Mouse (Mus musculus) A20 (cell line): Measurements from ENCODE around the gene Kif16b.
"Not testable (repeated sequence)": the region's sequence is repeated elsewhere in the genome, so short reads cannot be mapped to it uniquely, and the experiment has no call there.

Source experiments
- DNase-seq: peaks from one replicate; pipeline ENCODE4 v3.0.0-alpha.2; 2011; ENCODE audit warnings: low read depth, low spot score

Kif16b gene

GRCm38 (mm10) chr2:142590284-142590724 lies 311.0 kb downstream of the Kif16b start:
- no peak for DNase-seq

DNA sequence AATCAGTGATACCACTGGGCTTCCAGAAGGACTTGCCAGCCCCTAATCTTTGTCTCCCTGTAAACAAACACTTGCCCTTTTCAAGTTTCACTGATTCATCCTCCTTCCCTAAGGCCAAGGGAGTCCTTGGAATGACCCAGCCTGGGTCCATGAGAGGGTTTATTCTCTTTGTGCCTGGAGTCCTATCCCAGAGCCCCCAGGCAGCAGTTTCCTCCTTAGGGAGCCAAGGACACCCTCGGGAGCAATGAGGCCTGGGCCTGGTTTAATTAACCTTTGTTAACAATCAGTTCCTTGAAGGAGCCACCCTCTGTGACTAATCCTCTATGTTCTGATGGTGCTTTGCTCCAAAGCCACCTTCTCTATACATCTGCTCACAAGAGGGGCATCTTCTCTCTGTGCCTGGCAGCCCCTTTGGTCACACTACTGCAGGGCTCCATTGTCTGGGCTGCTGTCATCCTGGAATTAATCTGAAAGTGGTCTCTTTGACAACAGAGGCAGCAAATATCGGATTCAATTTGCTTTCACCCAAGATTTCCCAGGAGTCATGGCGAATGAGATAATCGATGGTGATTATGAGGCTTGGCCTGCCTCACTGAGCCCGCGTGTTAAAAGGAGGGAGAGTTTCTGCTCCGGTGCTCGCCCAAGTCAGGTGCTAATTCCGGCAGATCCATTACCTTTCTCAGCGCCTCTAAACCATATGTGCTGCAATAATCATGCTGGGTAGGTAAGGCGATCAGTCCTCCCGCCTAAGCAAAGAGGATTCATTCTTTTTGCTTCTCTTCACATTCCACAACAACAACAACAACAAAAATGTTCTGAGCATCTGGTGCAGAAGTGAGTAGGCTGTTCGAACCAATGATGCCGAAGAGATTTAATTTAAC lies 311.7 kb downstream of the Kif16b start:
- DNase-seq: no peak

DNA sequence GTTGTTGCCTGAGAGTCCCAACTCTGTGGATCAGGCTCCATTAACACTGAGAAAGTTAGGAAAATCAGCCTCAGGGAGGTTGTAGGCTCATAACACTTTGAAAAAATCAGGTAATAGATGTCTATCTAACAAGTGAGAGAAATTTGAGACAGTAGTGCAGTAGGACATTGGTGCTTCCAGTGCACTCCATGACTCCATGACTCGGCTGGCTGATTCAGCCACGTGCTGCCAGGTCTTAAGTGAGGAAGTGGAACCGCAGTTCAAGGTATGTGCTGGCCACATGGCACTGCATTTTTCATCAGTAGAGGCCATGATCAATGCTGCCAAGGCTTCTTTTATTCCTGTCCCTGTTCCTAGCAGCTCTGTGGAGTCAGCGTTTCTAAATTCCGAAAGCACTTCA lies 315.5 kb downstream of the Kif16b start:
- no peak for DNase-seq

GRCm38 (mm10) chr2:142584851-142585737 lies 316.2 kb downstream of the Kif16b start:
- DNase-seq: no peak

DNA sequence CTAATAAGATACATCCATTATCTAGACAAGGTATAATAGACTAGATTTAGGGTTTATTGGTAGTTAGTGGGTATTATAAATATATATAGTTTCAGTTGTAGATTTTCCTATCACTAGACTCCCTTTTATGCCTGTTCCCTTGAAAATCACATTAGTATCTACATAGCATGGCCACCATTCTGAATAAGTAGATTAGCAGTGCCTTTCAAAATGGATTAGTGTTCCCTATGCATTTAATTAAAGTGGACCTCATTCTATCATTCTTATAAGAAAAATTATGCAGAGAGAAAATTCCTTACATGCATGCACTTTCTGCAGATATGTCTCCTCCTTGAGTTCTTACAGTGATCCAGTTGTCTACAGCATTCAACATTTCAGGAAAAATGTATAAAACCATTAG lies 320.9 kb downstream of the Kif16b start:
- DNase-seq: no peak

DNA sequence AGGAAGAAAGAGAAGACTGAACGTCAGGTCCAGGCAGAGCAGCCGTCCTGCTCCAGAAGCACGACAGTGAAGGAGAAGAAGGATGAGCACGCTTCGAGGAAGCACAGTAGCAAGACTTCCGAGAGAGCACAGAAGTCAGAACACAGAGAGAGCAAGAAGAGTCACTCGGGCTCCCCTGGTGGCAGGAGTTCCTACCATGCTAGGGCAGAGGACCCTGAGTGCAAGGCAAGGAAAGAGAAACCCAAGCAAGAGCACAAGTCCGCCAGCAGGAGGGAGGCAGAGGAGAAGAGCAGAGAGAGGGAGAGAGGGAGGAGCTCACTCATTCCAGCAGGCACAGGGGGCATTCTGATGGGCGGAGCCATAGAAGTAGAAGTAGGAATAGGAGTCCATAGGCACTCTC lies 323.9 kb downstream of the Kif16b start:
- DNase-seq: not testable (repeated sequence)

DNA sequence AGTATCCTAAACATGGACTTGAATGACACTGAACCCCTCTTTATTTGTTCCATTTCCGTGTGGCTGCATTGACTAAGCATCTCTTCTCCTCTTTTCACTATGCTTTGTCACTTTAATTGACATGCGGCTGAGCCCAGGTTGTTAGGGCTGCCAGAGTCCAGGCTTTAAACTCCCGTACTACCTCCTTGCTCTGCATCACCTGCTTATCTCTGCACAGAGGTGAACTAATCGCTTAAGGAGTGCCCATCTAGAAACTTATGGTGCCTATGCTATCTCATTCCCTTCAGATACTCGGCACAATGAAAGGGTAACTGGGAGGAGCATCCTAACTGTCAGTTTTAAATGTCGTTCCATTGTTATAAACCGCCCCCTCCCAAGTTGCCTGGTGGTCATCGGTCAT lies 331.6 kb downstream of the Kif16b start:
- no peak for DNase-seq
